Mouse (Mus musculus) hindbrain, embryonic 13.5 days (tissue): ENCODE results near the gene Rbm33. TPM values are rescaled to one million over a fixed set of nuclear protein-coding genes. Genes with fewer than 3 reads are reported as not detected.

ENCODE experiments used
- polyA plus RNA-seq: library from polyadenylated mRNA; unstranded; fragments of >200 nt; fragmentation: Nextera tagmentation; extraction: Ambion mirVana; gene quantifications from 2 replicates; pipeline ENCODE4 v1.2.1, GENCODE M21; 2015

Rbm33 gene
- polyA plus RNA-seq, 1 experiment from 2014 or later = 18.1 TPM

Other genes with a start within 250 kb of the Rbm33 start
- 64.3 and 71.5 TPM in 2 replicates for gene Insig1, start 245.8 kb upstream of the Rbm33 start, polyA plus RNA-seq
- 0.58 and 0.71 TPM in 2 replicates for gene En2, start 151.4 kb upstream of the Rbm33 start, polyA plus RNA-seq
- gene Cnpy1, start 71.3 kb upstream of the Rbm33 start, polyA plus RNA-seq = 33.9 and 42.8 TPM in 2 replicates
- 1.6 and 1.8 TPM in 2 replicates for gene Shh, start 150.1 kb downstream of the Rbm33 start, polyA plus RNA-seq